Mouse (Mus musculus) adrenal gland (tissue): ENCODE results near the gene Aamp.
"Not testable (repeated sequence)": the region's sequence is repeated elsewhere in the genome, so short reads cannot be mapped to it uniquely, and the experiment has no call there.

ENCODE experiments used
- intact Hi-C: fragments of 180-260 bp; cut with DNase I; formaldehyde crosslinking; loops from one replicate; pipeline ENCODE4 v1.15.1; 2025

The Aamp gene

DNA sequence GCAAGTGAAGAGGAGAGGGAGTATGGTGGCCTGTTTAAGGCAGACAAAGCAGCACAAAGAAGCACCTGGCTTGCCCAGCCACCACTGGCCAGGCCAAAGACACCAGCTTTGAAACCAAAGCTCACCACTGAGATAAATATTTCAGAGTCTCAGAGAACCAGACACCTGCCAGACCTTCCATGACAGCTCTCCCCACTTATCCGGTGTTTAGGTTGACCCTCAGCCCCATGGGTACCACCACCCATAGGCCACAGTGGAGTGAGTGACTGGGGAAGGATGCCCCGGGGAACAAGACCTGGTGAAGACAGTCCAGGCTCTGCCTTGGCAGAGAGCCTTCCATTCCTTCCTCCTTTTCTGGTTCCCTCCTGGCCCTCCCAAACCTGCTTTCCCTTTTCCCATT is 18.3 kb upstream of the Aamp start:
- intact Hi-C loops: no loop called here

DNA sequence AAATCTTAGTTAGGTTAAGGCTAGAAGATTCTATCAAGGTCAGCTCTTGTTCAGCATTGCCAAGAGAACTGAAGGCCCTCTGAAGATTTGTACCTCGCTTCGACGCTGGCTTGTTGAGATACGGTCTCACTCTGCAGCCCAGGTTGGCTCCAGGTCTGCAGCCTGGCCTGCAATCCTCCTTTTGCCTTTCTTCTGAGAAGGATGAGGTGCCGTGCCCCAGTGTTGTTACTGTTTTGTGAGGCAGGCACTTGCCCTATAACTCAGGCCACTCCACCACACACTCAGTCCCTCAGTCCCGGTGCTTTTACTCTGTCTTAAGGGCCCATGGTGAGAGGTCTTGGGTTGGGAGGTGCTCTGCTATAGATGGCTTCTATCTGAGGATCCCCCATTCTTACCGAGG is 17.7 kb upstream of the Aamp start:
- intact Hi-C loops: no loop called here

DNA sequence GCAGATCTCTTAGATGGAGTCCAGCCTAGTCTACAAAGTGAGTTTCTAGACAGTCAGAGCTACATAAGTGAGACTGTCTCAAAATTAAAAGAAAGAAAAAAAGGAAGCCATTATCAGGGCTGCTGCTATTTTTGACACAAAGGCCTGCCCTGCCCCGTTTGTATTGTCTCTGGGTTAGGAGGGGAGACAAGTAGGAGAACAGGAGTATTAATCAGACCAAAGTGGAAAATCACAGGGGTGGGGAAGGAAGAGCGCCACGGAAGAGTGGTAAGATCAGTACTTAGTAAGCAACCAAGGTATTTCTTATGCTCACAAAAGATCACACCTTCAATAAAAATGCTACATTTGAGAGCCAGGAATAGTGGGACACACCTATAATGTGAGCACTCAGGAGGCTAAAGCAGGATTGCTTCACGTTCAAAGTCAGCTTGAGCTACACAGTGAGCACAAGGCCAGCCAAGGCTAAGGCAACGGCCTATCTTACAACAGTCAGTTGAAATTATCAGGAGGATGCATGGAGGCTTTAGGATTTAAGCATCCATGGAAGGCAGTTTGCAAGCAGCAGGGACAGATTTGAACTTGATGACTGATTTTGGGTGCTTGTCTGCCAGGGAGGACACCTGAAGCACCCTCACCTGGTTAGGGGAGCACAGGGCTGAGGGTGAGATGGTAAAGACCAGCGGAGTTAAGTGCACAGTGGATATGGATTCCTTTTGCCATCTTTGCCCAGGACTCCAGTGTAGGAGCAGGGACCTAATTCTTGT is 16.0 kb upstream of the Aamp start:
- intact Hi-C loops: no loop called here

GRCm38 (mm10) chr1:74298996-74299395 is 14.5 kb upstream of the Aamp start:
- intact Hi-C loops: no loop called here

DNA sequence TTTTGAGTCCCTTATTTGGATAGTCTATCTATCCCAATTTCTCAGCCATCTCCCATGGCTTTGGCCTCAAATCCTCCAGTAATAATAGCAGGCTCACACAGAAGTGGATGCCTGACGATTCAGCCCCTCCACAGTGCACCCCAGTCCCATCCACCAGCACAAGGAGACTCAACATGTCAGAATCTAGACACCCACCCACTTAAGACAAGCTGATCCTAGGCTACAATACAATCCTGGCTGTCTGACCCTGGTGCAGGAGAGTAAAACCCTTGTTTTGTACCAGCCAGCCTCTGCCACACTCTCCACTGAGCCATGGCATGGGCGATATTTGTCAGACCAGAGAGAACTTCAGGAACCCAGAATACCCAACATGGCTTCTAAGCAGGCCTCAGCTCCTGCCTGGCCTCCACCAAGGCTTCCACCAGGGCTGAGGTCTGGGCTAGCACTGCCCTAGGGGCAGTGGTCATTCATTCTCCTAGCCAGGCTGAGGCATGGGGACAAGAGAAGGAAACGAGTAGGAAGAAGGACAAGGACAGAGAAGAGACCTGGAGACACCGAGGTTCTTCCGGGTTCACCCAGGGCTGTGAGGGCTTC is 13.7 kb upstream of the Aamp start:
- intact Hi-C loops: no loop called here

DNA sequence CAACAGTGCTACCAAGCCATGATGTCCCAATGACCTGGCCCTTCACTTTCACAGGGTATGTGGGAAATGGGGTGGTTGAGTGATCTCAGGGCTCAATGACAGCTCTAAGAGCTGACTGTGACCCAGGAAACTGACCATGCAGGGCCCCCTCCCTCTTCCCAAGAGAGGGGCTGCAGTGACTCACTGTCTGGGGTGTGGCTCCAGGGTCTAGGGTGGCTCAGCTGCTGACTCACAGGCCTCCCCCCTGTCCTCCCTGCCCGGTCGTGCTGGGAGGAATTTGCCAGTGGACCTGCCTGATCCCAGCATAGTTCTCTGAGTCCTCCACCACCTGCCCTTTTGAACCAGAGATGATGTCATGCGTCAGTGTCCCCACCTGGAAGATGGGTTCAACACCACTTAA is 12.7 kb upstream of the Aamp start:
- intact Hi-C loops: no loop called here

DNA sequence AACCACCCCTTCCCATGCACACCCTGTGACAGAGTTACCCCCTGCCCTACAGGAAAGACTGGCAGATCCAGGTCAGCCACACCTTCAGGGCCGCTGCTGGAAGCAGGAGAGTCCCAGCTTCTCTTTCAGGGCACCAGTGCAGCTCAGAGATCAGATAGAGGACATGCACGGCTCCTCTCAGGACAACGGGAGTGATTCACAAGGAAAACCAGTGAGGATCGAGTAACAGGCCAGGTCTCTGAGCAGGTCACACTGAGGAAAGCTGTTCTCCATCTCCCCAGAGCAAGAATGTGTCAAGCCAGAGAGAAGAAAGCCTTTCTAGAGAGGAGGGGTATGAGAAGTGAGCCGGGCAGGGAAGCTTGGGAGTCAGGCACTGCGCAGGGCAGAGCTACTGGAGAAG is 11.9 kb upstream of the Aamp start:
- intact Hi-C loops: no loop called here

DNA sequence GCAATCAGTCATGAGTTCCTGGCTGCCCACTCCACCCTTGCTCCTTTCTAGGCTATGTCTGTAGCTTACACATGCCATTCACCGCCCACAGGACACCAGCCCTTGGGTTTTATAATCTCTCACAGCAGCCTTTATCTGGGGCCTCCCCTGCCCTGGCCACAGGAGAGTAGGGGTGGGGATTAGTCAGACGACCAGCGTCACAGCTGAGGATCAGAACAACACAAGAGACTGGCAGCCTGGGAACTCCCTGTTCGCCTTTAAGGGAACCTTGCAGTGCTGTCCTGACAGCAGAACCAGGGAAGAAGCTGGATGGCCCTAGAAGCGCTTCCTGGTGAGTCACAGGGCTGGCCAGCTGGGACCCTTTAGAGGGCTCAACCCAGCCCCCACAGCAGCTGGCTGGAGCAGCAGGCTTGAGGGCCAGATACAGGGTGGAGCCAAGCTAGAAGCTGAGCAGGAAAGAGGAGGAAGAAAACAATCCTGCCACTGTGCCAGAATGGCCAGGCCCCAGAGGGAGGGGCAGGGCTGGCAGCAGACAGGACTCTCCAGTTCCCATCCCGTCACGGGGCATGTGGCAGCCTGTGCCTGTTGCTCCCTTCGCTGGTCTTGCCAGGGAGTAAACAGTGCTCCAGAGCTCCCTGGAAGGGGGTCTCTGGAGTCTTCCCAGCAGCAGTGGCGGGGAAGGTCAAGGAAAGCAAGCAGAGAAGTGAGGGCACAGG is 11.1 kb upstream of the Aamp start:
- intact Hi-C loops: no loop called here

DNA sequence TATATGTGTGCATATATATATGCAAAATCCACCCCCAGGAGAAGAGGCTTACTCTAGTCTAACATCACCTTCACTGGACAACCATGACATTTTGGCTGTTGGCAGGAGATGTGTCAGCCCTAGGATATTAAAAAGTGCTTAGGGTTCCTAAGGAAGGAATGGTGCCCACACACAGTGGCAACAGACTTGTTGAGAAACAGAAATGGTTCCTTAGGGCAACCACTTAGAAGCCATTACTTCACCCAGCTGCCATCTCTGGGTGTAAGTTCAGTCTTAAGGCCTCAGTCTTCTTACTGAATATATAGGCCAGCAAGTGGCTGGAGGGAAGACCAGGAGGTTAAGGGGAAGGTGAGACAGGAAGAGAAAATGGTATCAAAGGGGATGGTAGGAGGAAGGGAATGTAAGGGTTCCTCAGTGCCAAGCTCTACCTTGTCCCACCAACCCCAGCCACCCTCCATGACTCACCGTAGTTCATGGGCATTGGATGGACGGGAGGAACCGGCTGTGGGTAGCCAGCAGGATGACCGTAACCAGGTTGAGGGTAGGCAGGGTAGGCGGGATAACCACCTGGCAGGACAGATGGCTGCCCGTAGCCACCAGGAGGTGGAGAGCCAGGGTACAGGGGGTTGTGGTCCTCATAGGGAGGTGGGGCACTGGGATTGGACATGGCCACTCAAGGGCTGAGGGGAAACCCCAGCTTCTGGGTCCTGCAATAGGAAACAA is 10.4 kb upstream of the Aamp start:
- intact Hi-C loops: no loop called here

DNA sequence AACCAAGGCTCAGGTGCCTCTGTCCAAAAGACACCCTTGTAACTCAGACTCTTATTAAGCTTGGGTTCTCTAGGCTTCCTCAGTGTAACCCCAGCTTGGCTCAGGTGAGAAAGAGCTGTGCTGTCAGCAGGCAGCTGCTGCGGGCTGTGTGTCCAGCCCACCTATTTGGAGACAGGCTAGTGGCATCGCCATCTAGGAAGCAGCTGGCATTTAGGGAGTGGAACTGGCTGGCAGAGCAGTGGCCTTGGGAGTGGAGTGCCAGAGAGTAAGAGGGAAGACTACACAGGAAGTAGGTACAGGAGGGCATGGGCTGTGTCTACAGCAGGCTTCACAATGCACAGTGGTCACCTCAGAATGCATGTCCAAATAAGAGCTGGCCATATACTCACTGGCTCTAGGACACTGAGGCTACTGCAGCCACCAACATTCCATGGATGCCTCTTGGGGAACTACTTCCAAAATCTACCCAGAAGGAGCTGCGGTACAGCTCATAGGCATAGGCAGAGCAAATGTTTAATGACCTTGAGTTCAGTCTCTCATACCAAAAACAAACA is 9.6 kb upstream of the Aamp start:
- intact Hi-C loops: no loop called here

GRCm38 (mm10) chr1:74293306-74293960 is 8.9 kb upstream of the Aamp start:
- intact Hi-C loops: no loop called here

DNA sequence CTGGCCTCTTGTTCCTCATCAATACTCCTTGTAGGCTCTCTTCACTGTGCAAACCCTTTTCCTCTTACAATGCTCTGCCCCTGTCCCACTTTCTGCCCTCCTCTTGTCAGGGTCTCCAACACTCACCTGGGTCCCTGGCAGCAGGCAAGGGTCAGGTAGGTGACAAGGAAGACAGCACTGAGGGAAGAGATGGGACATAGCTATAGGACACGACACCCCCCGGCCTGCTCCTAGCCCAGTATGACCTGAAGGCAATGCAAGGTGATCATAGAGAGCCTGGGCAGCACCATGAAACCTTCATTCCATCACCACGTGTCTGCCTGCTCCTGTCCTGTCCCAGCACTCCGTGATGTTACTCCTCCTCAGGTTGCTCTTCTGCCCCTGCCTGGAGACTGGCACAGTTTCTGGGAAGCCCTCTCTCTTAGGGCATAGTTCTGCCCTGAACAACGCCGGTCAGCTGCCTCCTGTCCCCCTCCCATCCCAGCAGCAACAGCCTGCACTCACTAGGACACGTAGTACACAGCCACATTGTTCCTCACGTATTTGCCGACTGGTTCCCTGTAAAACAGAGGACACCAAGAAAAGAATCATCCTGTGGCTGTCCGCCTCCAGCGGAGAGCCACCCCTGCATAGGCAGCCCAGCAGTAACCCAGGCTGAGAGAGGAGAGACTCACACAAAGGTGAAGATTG is 7.9 kb upstream of the Aamp start:
- intact Hi-C loops: no loop called here

DNA sequence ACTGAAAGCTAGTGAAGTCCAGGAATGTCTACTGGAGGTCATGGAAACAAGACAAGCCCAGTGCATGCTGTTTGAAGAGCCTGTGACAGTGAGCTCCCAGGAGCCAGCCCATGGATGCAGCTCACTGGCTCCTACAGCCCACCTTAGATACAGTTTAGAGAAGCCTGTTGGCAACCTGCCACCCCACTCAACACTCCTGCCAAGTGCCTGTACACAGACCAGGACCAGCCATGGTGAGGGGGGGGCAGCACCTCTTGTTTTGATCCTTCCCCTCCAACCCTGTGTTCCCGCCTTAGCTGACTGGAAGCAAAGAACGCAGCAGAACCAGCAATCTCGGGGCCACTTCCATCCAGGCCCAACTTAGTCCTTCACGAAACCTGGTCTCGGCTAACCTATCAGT is 5.6 kb upstream of the Aamp start:
- intact Hi-C loops: no loop called here

DNA sequence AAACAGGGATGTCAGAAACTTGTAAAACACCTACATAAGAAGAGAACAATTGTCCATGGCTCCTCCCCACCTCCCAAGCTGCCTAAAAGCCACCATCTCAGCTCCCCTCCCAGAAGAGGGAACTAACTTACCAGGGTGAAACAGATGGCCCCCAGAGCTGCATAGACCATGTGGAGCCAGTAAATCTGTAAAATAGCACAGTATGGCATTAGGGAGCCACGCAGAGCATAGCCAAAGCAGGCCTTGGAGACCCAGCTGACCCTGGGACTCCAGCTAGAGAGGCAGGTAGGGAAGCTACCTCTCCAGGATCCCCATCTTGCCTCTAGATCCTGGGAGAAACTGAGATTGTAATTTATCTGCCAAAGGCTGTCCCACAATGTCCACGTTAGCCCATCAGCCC is 5.2 kb upstream of the Aamp start:
- intact Hi-C loops: no loop called here

- intact Hi-C loops: no loop called here
These were observed 4.7 kb upstream of the Aamp start for GRCm38 (mm10) chr1:74289248-74289647.

- intact Hi-C loops: no loop called here
These were observed 3.8 kb upstream of the Aamp start for GRCm38 (mm10) chr1:74288327-74288726.

- intact Hi-C loops: not testable (repeated sequence)
These were observed 2.5 kb upstream of the Aamp start for GRCm38 (mm10) chr1:74286869-74287607.

DNA sequence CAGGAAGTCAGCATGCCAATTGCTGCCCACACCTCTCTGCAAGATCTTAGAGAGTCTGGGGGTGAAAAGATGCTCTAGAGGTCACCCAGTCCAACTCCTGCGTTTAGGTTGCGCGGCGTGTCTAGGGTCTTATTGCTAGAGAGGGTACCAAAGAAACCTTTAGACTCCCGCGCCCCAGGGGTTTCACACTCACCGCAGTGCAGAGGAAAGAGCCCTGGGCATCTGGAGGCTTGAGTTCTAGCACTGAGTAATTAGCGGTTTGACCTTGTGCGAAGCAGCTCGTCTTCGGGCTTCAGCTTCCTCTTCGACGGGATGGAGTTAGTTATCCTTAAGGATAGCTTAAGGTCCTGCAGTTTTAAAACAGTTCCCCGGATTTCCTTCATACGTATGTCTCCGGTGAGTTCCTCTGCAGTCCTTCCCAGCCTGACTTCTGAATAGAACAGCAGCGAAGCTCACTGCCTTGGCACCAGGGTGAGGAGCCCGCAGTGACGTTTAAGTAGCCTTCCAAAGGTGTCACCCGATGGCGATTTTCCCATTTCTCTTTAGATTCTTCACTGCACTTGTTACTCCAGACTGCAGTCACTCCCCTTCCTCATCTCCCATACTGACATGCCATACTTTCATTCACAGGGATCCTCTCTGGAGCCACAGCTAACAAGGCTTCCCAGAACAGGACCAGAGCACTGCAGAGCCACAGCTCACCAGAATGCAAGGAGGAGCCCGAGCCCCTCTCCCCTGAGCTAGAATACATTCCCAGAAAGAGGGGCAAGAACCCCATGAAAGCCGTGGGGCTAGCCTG is 873 bp upstream of the Aamp start:
- intact Hi-C loops: no loop called here
